Mouse (Mus musculus): ENCODE data around the gene Serinc5. TPM values are rescaled to one million over a fixed set of nuclear protein-coding genes. Genes with fewer than 3 reads are reported as not detected.
"Not testable (repeated sequence)": the region's sequence is repeated elsewhere in the genome, so short reads cannot be mapped to it uniquely, and the experiment has no call there.

Serinc5 gene
- polyA plus RNA-seq, 1 experiment from 2014 or later = 13.8 TPM

DNA sequence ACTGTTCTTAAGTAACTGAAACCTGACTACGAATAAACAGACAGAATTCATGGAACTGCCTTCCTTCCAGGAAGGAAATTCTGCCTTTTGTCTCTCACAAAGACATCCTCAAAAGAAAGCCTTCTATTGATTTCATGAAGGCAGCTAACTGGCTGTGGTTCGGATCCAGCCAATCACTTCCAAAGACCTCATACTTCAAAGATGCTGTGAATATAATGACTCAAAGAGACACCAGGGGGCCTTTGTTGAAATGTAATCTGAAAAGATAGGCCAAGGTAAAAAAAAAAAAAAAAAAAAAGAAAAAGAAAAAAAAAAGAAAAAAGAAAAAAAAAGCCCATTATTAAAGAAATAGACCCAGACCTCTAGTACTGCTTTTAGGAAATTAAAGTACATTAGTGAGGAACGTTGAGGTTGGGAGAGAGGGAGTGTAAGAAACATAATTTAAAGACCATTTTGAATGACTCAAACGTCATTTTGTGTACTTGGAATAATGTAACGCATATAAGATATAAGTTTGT lies 18.6 kb upstream of the Serinc5 start:
- ChIA-PET CTCF (interaction anchor here (2.4 kb wide), 1 partner anchor 149 kb away, joined by 7 read pairs; no protein-coding TSS in a partner anchor), POLR2A (no interaction called here)
- no peak for TF ChIP-seq CTCF (IDR thresholded peaks at IDR 0.05)
- ATAC-seq (no peak), DNase-seq (ENCODE audit: low read depth, low spot score) (no peak)
- H3K27me3 ChIP-seq = peaks cover under 1% of the 10 kb centered on the region
- in situ Hi-C loops (cut with MboI; ENCODE audit: low pct_unique_long_range_greater_than_20kb) = no loop called here

- no peak for TF ChIP-seq CTCF (IDR thresholded peaks at IDR 0.05)
- in situ Hi-C loops (cut with MboI; ENCODE audit: low pct_unique_long_range_greater_than_20kb) = no loop called here
- no peak for DNase-seq (ENCODE audit: low read depth, low spot score)
- CTCF ChIA-PET = interaction anchor here (1.3 to 2.4 kb wide), 3 partner anchors 21 to 148 kb away, joined by 3 to 7 read pairs (median 3); no protein-coding TSS in a partner anchor
- POLR2A ChIA-PET = no interaction called here
- no peak for ATAC-seq
- peaks cover 5% of the 10 kb centered on the region for H3K27me3 ChIP-seq
These were observed 17.9 kb upstream of the Serinc5 start for GRCm38 (mm10) chr13:92592786-92593635.

GRCm38 (mm10) chr13:92593731-92594396 lies 17.0 kb upstream of the Serinc5 start:
- no peak for DNase-seq (ENCODE audit: low read depth, low spot score)
- ATAC-seq = no peak
- in situ Hi-C loops (cut with MboI; ENCODE audit: low pct_unique_long_range_greater_than_20kb) = no loop called here
- CTCF ChIA-PET = interaction anchor here (1.3 to 2.4 kb wide), 3 partner anchors 20 to 147 kb away, joined by 3 to 7 read pairs (median 3); no protein-coding TSS in a partner anchor
- POLR2A ChIA-PET = no interaction called here
- no peak for TF ChIP-seq CTCF (IDR thresholded peaks at IDR 0.05)
- peaks cover 5% of the 10 kb centered on the region for H3K27me3 ChIP-seq

DNA sequence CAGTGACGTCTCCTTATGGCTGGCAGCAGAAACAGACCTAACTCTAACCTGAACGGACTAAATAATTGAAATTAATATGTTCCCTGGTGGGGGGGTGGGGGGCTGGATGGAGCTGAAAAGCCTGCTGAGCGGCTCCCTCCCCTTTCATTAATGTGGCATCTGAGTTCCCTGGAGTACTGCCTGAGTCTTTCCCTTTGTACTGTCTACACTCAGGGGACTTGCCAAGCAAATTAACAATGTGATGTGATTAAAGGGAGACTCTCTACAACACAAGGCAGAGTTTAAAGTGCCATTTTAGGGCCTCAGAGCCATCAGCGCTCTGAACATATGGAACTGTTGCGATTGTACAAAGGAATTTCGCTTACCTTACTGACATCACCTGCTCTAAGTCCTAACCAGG lies 16.4 kb upstream of the Serinc5 start:
- TF ChIP-seq CTCF (IDR thresholded peaks at IDR 0.05) = no peak
- POLR2A ChIA-PET = no interaction called here
- DNase-seq (ENCODE audit: low read depth, low spot score) (no peak), ATAC-seq (no peak)
- in situ Hi-C loops (cut with MboI; ENCODE audit: low pct_unique_long_range_greater_than_20kb) = no loop called here
- peaks cover 5% of the 10 kb centered on the region for H3K27me3 ChIP-seq
- CTCF ChIA-PET = interaction anchor here (1.3 to 1.5 kb wide), 2 partner anchors 20 to 142 kb away, joined by 3 read pairs; no protein-coding TSS in a partner anchor

DNA sequence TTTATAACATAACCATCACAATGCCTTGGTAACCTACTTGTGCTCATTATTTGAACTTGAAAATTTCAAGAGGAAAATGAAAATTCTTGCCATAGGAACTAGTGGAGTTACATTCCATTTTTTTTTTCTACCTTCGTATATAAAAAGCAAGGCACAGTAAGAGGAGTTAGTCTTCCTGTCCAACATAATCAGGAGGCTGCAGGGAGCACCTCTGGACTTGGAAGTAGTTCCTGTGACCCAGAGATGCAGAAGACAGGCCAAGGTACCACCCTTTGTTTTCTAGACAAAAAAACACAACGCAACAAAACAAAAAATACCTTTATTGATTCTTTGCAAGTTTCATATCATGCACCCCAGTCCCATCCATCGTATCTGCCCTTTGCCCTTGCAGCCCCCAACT lies 16.0 kb upstream of the Serinc5 start:
- peaks cover 5% of the 10 kb centered on the region for H3K27me3 ChIP-seq
- POLR2A ChIA-PET = interaction anchor here (0.6 kb wide), 1 partner anchor 98 kb away, joined by 4 read pairs; no protein-coding TSS in a partner anchor
- in situ Hi-C loops (cut with MboI; ENCODE audit: low pct_unique_long_range_greater_than_20kb) = no loop called here
- CTCF ChIA-PET = no interaction called here
- ATAC-seq (no peak), DNase-seq (ENCODE audit: low read depth, low spot score) (no peak)
- TF ChIP-seq CTCF (IDR thresholded peaks at IDR 0.05) = no peak

DNA sequence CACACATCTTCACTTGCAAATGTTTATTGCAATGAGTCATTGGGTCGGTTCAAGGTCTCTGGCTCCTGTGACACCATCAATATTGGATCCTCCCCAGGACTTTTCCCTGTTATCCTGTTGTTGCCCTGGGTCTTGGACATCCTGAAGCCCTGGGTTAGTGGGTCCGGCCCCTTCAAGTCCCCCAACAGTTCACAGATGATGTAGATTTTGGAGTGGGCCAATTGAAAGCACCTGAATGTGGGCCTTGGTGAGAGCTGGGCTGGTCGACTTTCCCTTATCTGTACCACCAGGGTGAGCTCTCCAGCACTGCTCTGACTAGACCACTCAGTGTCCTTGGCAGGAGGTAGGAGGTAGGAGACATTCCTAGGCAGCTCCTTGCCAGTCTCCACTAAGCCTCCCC lies 15.5 kb upstream of the Serinc5 start:
- ChIA-PET CTCF (no interaction called here), POLR2A (interaction anchor here (0.6 kb wide), 1 partner anchor 97 kb away, joined by 4 read pairs; no protein-coding TSS in a partner anchor)
- ATAC-seq (no peak), DNase-seq (ENCODE audit: low read depth, low spot score) (no peak)
- peaks cover 5% of the 10 kb centered on the region for H3K27me3 ChIP-seq
- in situ Hi-C loops (cut with MboI; ENCODE audit: low pct_unique_long_range_greater_than_20kb) = no loop called here
- TF ChIP-seq CTCF (IDR thresholded peaks at IDR 0.05) = no peak

GRCm38 (mm10) chr13:92605306-92605705 lies 5.6 kb upstream of the Serinc5 start:
- POLR2A ChIA-PET; DNase-seq (ENCODE audit: low read depth, low spot score); H3K27me3 ChIP-seq; ATAC-seq; in situ Hi-C loops (cut with MboI; ENCODE audit: low pct_unique_long_range_greater_than_20kb): not testable (repeated sequence)
- CTCF ChIA-PET = interaction anchor here (1.2 kb wide), 1 partner anchor 35 kb away, joined by 3 read pairs; no protein-coding TSS in a partner anchor

- TF ChIP-seq CTCF (IDR thresholded peaks at IDR 0.05) = no peak
- no peak for DNase-seq (ENCODE audit: low read depth, low spot score)
- in situ Hi-C loops (cut with MboI; ENCODE audit: low pct_unique_long_range_greater_than_20kb) = no loop called here
- ChIA-PET CTCF (interaction anchor here (1.1 kb wide), 1 partner anchor 29 kb away, joined by 4 read pairs; no protein-coding TSS in a partner anchor), POLR2A (no interaction called here)
- ATAC-seq = no peak
- no peaks in the 10 kb centered on the region for H3K27me3 ChIP-seq
These were observed 1.2 kb upstream of the Serinc5 start for GRCm38 (mm10) chr13:92609486-92610310.

DNA sequence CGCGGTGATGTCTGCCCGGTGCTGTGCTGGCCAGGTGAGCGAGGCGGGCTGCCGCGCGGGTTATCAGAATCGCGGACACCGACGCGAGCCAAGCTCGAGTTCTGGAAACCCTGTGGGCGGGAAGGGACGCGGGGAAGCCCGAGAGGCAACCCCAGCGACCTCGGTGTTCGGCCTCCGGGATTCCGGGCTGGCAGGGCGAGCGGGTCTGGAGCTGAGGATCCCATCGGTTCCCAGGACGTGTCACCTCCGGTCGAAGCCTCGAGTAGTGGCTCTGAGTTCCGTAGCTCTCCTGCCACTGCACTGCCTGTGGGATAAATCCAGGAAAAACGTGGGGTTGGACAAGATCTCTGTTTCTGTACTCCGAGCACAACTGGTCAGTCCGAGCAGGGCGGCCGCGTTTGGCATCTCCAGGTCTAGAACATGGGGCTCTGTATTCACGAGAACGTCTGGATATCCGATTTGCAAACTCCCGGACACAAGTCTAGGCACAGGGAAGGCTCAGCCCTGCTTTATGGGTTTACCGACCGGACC lies 428 bp downstream of the Serinc5 start:
- DNase-seq (ENCODE audit: low read depth, low spot score) = no peak
- POLR2A ChIA-PET = interaction anchor here (0.6 to 1.5 kb wide), 3 partner anchors 29 to 126 kb away, joined by 3 to 4 read pairs (median 3); no protein-coding TSS in a partner anchor
- ATAC-seq = peak; percentile 41
- no peaks in the 10 kb centered on the region for H3K27me3 ChIP-seq
- no peak for TF ChIP-seq CTCF (IDR thresholded peaks at IDR 0.05)
- in situ Hi-C loops (cut with MboI; ENCODE audit: low pct_unique_long_range_greater_than_20kb) = no loop called here
- CTCF ChIA-PET = interaction anchor here (1.2 kb wide), 1 partner anchor 31 kb away, joined by 3 read pairs; no protein-coding TSS in a partner anchor
